Mouse (Mus musculus): ENCODE measurements at regions not wholly inside any gene's neighbourhood (a gene's known extent, or its start where the extent isn't known, plus 50 kb on each side); places are given as distances from the start of the nearest gene placed in this dataset.

GRCm38 (mm10) chr1:151110412-151110811 lies 71.9 kb upstream of the Gm47985 start:
- TF ChIP-seq POLR2A (IDR thresholded peaks at IDR 0.05; ENCODE audit: extremely low read depth, insufficient read depth, low read length): no peak
- no peak for TF ChIP-seq CTCF (IDR thresholded peaks at IDR 0.05; ENCODE audit: extremely low read depth, insufficient read depth, low read length)

All from cortical plate, adult 2 months (tissue).